Mouse (Mus musculus): Measurements from ENCODE around the gene Ptprm.

- TF ChIP-seq POLR2A (IDR thresholded peaks at IDR 0.05; ENCODE audit: low read depth, low read length) (no peak), CTCF (IDR thresholded peaks at IDR 0.05; ENCODE audit: borderline replicate concordance, insufficient read depth, low read length) (no peak)
Measured at GRCm38 (mm10) chr17:67179446-67179845, 174.8 kb downstream of the Ptprm start.

Measured in embryonic fibroblast, embryonic 13.5 days (primary cell).